Mouse (Mus musculus) liver, postnatal 0 days (tissue): ENCODE results near the gene Trim28.

Experiments
- CTCF ChIP-seq: sonication (generic); IDR thresholded peaks from 2 replicates; pipeline ENCODE4 v1.5.1; 2016; ENCODE audit warnings: antibody characterized with exemption, low read depth
- EP300 ChIP-seq: IDR thresholded peaks from 2 replicates; pipeline ENCODE4 v1.6.1; 2016; ENCODE audit warnings: antibody characterized with exemption, low read depth, mild to moderate bottlenecking

- TF ChIP-seq CTCF (no peak), EP300 (no peak)
Measured at GRCm38 (mm10) chr7:13015217-13015616, 16.3 kb downstream of the Trim28 start.
